Mouse (Mus musculus): ENCODE data around the gene Lap3.

- TF ChIP-seq CTCF (IDR thresholded peaks at IDR 0.05; ENCODE audit: borderline replicate concordance, insufficient read depth, low read length) (no peak), POLR2A (IDR thresholded peaks at IDR 0.05; ENCODE audit: low read depth, low read length) (no peak)
Observed at GRCm38 (mm10) chr5:45514599-45514998, 21.4 kb downstream of the Lap3 start.
